Mouse (Mus musculus): ENCODE data around the gene Zdhhc17.

- TF ChIP-seq CTCF (IDR thresholded peaks at IDR 0.05; ENCODE audit: control insufficient read depth, insufficient read depth, insufficient read length) (no peak), USF1 (IDR thresholded peaks at IDR 0.05; ENCODE audit: low read depth) (peak; percentile 22)
These were observed 47.8 kb downstream of the Zdhhc17 start for GRCm38 (mm10) chr10:110962172-110962571.
